8 mouse cellular contexts compared by ENCODE assay signal in the genomic region with DNA sequence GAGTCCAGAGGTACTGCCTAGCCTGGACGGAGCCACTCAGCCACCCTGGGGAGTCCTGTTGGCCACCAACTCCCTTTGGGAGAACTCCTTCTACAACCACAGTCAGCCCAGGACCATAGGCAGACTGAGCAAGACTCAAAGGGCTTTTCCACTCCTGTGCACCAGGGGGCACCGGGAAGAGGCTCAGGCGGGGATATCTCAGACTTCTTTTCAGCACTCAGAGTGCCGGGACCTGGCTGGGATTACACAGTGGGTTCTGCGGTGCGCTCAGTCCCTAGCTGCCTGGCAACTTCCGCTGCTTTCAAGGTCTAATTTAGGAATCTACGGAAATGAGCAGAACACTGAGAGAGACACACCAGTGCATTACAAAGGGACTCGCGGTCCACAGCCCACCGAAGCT.
DNase-seq lines count a peak whose midpoint lies in the region; ATAC-seq and TF ChIP-seq lines count a peak whose summit lies in the region.

No protein-coding gene starts in this region.

- no peaks in the 10 kb centered on the region for H3K36me3 ChIP-seq in stomach, embryonic 16.5 days (ENCODE audit: control insufficient read depth, insufficient read depth, low read length)

- ATAC-seq in granulocyte monocyte progenitor cell, adult 5-6 weeks (replicated peaks; ENCODE audit: poor library complexity, severe bottlenecking), result peak; percentile 90
- ATAC-seq in megakaryocyte progenitor cell, adult 5-6 weeks (replicated peaks; ENCODE audit: poor library complexity), result peak; percentile 94
- peak; percentile 72; the same call in 1 of the 2 replicates for ATAC-seq in stomach, embryonic 16.5 days (ENCODE audit: insufficient read depth, low FRiP score)

- H3K4me3 ChIP-seq in left cerebral cortex, adult 2 months, result no peak overlapping the region
- no peak overlapping the region for H3K4me3 ChIP-seq in stomach, embryonic 16.5 days (replicated peaks; ENCODE audit: low read length)

- peak in 1 of 2 experiments; percentile 28 for DNase-seq in left cerebral cortex, adult 2 months (ENCODE audit: extremely low spot score in 1 of 2, low spot score in 2 of 2)
- DNase-seq in left cerebral cortex, postnatal 36 days (ENCODE audit: low spot score in 2 of 2), result no peak
- peak; percentile 39 to 55 for DNase-seq in adrenal gland, postnatal 36 days
- DNase-seq in kidney, postnatal 14 days, result peak; percentile 55
- DNase-seq in cerebellum, postnatal 25 days, result no peak

- peak; percentile 52 for TF ChIP-seq CTCF in left cerebral cortex, adult 2 months (IDR thresholded peaks at IDR 0.05)

- no peaks in the 10 kb centered on the region for H3K9me3 ChIP-seq in stomach, embryonic 16.5 days (replicated peaks; ENCODE audit: control insufficient read depth, low read length)

- intact Hi-C loops in left cerebral cortex, adult 2 months (cut with DNase I), result no loop called here
- intact Hi-C loops in left cerebral cortex, postnatal 36 days (cut with DNase I), result no loop called here

- H3K9ac ChIP-seq in stomach, embryonic 16.5 days (ENCODE audit: low read length), result 0 out of 2 replicates have a peak overlapping the region, but pooled peaks have one; percentile 48

- H3K27ac ChIP-seq in left cerebral cortex, adult 2 months, result no peak overlapping the region
- H3K27ac ChIP-seq in stomach, embryonic 16.5 days (ENCODE audit: low read length), result no peak overlapping the region

- peaks cover 3% of the 10 kb centered on the region; the same call in 1 of the 2 replicates for H3K4me1 ChIP-seq in stomach, embryonic 16.5 days (ENCODE audit: control insufficient read depth, insufficient read depth, low read length)

- WGBS in stomach, embryonic 16.5 days, result 11% methylated on average over 11 of the region's 11 CpGs

- 0 out of 2 replicates have a peak overlapping the region, but pooled peaks have one; percentile 30 for H3K4me2 ChIP-seq in stomach, embryonic 16.5 days (ENCODE audit: low read depth, low read length)

- H3K27me3 ChIP-seq in stomach, embryonic 16.5 days (ENCODE audit: control insufficient read depth, insufficient read depth, low read length), result peaks cover 4% of the 10 kb centered on the region

Comparison
In these comparisons a context has a peak if more than half of its experiments do, and no peak if none do; other contexts are left out.
1. DNase-seq: peak in adrenal gland, postnatal 36 days (2 of 2) and kidney, postnatal 14 days (single experiment); none in left cerebral cortex, postnatal 36 days (0 of 2) and cerebellum, postnatal 25 days (0 of 2).
2. Peak in every context shown above with its lines, with median percentiles within 50 percentile points of each other: ATAC-seq.